Mouse (Mus musculus): ENCODE measurements around the gene Slc2a1.

The Slc2a1 gene

DNA sequence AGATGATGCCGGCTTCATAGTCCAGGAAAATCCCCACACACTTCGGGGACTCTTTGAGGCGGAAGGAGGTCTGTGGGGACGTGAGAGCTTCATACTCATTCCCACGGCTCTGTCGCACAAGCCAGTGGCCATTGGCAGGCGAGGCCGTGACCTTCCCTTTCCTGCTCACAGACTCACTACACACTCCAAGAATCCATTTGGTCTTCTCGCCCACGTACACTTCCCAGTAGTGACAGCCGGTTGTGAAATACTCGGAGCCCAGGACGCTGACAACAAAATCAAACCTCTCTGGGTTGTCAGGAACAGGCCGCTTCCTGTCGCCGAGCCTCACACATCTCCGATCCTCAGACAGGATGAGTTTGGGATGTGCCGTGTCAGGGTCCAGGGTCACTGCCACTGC, 69.8 kb downstream of the Slc2a1 start:
- no peak for DNase-seq (ENCODE audit: low spot score in 2 of 2)

DNA sequence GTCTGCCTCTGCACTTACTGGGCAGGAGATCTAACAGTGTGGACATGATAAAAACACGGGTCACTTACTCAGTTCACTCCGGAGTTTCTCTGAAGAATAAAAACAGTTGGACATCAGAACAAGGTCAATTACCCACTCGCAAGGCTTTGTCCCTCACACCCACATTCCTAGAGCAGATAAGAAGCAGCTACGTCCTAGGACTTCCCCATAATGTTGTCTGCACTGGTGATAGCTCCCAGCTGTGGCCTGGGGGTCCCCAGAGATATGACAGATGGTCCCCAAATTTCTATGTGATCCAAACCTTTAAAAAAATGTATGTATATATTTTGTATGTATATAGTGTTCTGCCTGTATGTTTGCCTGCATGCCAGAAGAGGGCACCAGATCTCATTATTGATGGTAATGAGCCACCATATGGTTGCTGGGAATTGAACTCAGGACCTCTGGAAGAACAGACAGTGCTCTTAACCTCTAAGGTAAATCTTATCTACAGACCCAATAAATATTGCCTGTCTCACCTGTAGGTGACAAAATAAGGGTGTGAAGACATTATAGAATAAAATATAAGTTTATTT, 71.7 kb downstream of the Slc2a1 start:
- DNase-seq (ENCODE audit: low spot score in 2 of 2) = no peak

DNA sequence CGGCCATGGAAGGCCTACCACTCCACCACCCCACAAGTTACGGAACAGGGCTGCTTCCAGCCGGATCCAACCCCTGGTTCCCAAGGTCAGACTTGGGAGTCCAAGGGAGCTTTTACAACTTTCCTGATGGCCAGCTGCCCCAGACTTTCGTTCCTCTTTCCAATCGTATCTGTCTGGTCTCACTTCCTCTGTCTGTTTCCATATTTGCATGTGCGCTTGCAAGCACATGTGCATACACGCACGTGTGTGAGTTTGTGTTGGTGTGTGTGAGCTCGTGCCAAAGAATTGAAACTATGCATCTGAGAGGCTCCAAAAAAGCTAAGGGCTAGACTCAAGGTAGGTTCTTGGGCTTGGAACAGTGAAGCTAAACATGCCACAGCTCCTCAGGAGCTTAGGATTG, 72.9 kb downstream of the Slc2a1 start:
- no peak for DNase-seq (ENCODE audit: low spot score in 2 of 2)

DNA sequence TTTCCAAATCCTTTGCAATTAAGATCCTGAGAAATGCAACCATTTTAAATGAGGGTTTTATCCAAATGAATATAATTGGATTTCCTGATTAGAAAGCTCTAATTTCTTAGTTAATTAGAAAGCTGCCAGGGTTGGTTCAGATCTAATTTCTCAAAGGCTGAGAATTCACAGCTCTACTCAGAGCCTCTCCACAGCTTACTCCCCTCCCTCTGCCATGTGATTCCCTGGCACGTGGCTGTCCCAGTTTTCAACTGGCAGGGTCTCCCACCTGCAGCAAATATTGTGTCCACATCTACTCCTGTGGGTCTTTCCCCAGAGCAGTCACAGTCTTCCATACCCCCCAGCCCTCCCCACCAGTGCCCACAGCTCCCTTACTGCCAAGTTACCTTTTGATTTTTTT, 75.0 kb downstream of the Slc2a1 start:
- DNase-seq (ENCODE audit: low spot score in 2 of 2) = no peak

DNA sequence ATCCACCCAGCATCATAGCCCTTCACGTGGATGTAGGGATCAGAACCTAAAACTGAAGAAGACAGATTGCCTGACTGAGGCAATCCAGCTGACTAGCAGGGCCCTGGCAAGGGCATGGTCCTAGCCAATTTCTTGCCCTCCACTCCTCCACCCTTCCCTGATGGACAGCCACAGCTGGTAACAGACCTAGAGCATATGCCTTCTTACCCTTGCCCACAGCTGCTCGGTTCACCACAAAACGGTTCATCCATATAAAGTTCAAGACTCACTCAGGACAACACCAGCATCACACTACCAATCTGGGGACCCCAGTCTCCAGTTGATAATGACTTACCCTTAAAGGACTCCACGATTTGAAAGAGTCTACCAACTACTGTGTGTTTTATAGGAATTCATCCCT, 77.3 kb downstream of the Slc2a1 start:
- no peak for DNase-seq (ENCODE audit: low spot score in 2 of 2)

Data from spleen, postnatal 10 days (tissue).